ENCODE assay signal across 8 mouse cellular contexts in the genomic region with DNA sequence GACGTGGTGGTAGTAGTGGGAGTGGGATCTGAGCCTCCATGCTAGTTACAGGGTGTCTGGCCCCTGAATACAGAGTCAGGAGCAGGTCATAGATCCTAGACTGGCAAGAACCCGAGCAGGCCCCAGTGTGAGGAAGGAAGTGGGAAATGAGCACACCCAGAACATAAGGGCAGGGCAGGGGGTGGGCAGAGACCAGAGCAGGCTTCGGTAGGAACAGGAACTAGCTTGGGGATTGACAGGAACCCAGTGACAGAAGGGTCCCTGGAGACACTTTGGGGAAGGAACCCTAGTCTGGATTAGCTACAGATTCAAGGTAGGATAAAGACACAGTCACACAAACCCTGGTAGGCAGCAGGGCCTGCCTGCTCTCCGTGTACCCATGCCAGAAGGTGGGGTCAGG. TPM values are rescaled to one million over a fixed set of nuclear protein-coding genes. Genes with fewer than 3 reads are reported as not detected.
DNase-seq lines count a peak whose midpoint lies in the region; ATAC-seq lines count a peak whose summit lies in the region.

No protein-coding gene starts in this region.

- H3K4me1 ChIP-seq in heart, embryonic 11.5 days (ENCODE audit: control insufficient read depth, insufficient read depth, low read length): peaks cover 14% of the 10 kb centered on the region
- H3K4me1 ChIP-seq in kidney, embryonic 14.5 days (ENCODE audit: control insufficient read depth, insufficient read depth, low read length): peaks cover 16% of the 10 kb centered on the region
- peaks cover 19% of the 10 kb centered on the region for H3K4me1 ChIP-seq in stomach, embryonic 14.5 days (ENCODE audit: control insufficient read depth, insufficient read depth, low read length)

- H3K36me3 ChIP-seq in heart, embryonic 11.5 days (ENCODE audit: control insufficient read depth, insufficient read depth, low read length): no peaks in the 10 kb centered on the region
- no peaks in the 10 kb centered on the region for H3K36me3 ChIP-seq in kidney, embryonic 14.5 days (ENCODE audit: control insufficient read depth, insufficient read depth, low read length)
- no peaks in the 10 kb centered on the region for H3K36me3 ChIP-seq in stomach, embryonic 14.5 days (ENCODE audit: control insufficient read depth, insufficient read depth, low read length)

- H3K4me2 ChIP-seq in heart, embryonic 11.5 days: peak overlapping the region; percentile 75
- peak overlapping the region; percentile 79 for H3K4me2 ChIP-seq in kidney, embryonic 14.5 days (replicated peaks; ENCODE audit: low read depth, low read length)
- peak overlapping the region; percentile 72 for H3K4me2 ChIP-seq in stomach, embryonic 14.5 days (replicated peaks; ENCODE audit: low read depth, low read length)

- H3K27ac ChIP-seq in heart, embryonic 11.5 days (ENCODE audit: low read depth, low read length): peak overlapping the region; percentile 50
- peak overlapping the region; percentile 62; the same call in 1 of the 2 replicates for H3K27ac ChIP-seq in kidney, embryonic 14.5 days (ENCODE audit: low read depth, low read length)
- H3K27ac ChIP-seq in stomach, embryonic 14.5 days (ENCODE audit: low read length): peak overlapping the region; percentile 52

- no peak for ATAC-seq in CD4-positive, CD25-positive, alpha-beta regulatory T cell, adult 4 months
- ATAC-seq in heart, embryonic 11.5 days (replicated peaks; ENCODE audit: insufficient number of reproducible peaks, low FRiP score, low TSS enrichment): no peak
- no peak for ATAC-seq in kidney, embryonic 14.5 days (ENCODE audit: low FRiP score, low TSS enrichment)
- ATAC-seq in stomach, embryonic 14.5 days (ENCODE audit: insufficient number of reproducible peaks, insufficient read depth, low FRiP score, low read depth): no peak

- H3K4me3 ChIP-seq in heart, embryonic 11.5 days (ENCODE audit: low read depth, low read length): peak overlapping the region; percentile 56; the same call in 1 of the 2 replicates
- H3K4me3 ChIP-seq in kidney, embryonic 14.5 days (ENCODE audit: low read length): no peak overlapping the region; the same call in 1 of the 2 replicates
- peak overlapping the region; percentile 47; the same call in 1 of the 2 replicates for H3K4me3 ChIP-seq in stomach, embryonic 14.5 days (ENCODE audit: low read depth, low read length)

- WGBS in heart, embryonic 11.5 days (ENCODE audit: insufficient replicate concordance): 37% methylated on average over 4 of the region's 4 CpGs
- WGBS in kidney, embryonic 14.5 days: 23% methylated on average over 4 of the region's 4 CpGs
- 23% methylated on average over 4 of the region's 4 CpGs for WGBS in stomach, embryonic 14.5 days

- peak overlapping the region; percentile 54; the same call in 1 of the 2 replicates for H3K9ac ChIP-seq in heart, embryonic 11.5 days (ENCODE audit: low read depth, low read length)
- no peak overlapping the region for H3K9ac ChIP-seq in kidney, embryonic 14.5 days (ENCODE audit: low read depth, low read length)
- no peak overlapping the region for H3K9ac ChIP-seq in stomach, embryonic 14.5 days (replicated peaks; ENCODE audit: low read depth, low read length)

- no peaks in the 10 kb centered on the region for H3K27me3 ChIP-seq in heart, embryonic 11.5 days (ENCODE audit: control insufficient read depth, insufficient read depth, low read length)
- no peaks in the 10 kb centered on the region for H3K27me3 ChIP-seq in kidney, embryonic 14.5 days (ENCODE audit: control insufficient read depth, insufficient read depth, low read length)
- no peaks in the 10 kb centered on the region for H3K27me3 ChIP-seq in stomach, embryonic 14.5 days (ENCODE audit: control insufficient read depth, insufficient read depth, low read length)

- peak; percentile 22 for DNase-seq in CD4-positive, CD25-positive, alpha-beta regulatory T cell, adult 2 months (ENCODE audit: low read depth, low spot score)
- DNase-seq in Muller cell, postnatal 12 days (ENCODE audit: inconsistent ontology term): peak; percentile 19
- peak; percentile 74 for DNase-seq in lung, postnatal 10 days
- DNase-seq in thymus, postnatal 10 days (ENCODE audit: low spot score in 2 of 2): no peak

- H3K9me3 ChIP-seq in heart, embryonic 11.5 days (replicated peaks; ENCODE audit: control insufficient read depth, low read length): no peaks in the 10 kb centered on the region
- no peaks in the 10 kb centered on the region for H3K9me3 ChIP-seq in kidney, embryonic 14.5 days (ENCODE audit: control insufficient read depth, low read length)
- no peaks in the 10 kb centered on the region for H3K9me3 ChIP-seq in stomach, embryonic 14.5 days (ENCODE audit: control insufficient read depth, low read depth, low read length)

RNA-seq across cellular contexts. Expression of gene Fam214b, which starts 1.3 kb away (rescaled TPM):
- polyA plus RNA-seq in CD4-positive, CD25-positive, alpha-beta regulatory T cell, adult 4 months (2017; shearing (Covaris generic)): 1 to 10 TPM; 1.5 to 2.3 TPM
- 10.8 and 11.4 TPM in 2 replicates for polyA plus RNA-seq in heart, embryonic 11.5 days (2014; fragmentation: Nextera tagmentation; extraction: Ambion mirVana)
- polyA plus RNA-seq in kidney, embryonic 14.5 days (2014; fragmentation: Nextera tagmentation; extraction: Ambion mirVana): 6.8 and 8.3 TPM in 2 replicates
- polyA plus RNA-seq in stomach, embryonic 14.5 days (2014; fragmentation: Nextera tagmentation; extraction: Ambion mirVana): 10.0 and 10.6 TPM in 2 replicates

RNA-seq across cellular contexts. Expression of gene Stoml2, which starts 13.2 kb away (rescaled TPM):
- polyA plus RNA-seq in CD4-positive, CD25-positive, alpha-beta regulatory T cell, adult 4 months (2017; shearing (Covaris generic)): 100 to 1,000 TPM; 137 to 170 TPM
- polyA plus RNA-seq in heart, embryonic 11.5 days (2014; fragmentation: Nextera tagmentation; extraction: Ambion mirVana): 251 and 255 TPM in 2 replicates
- 353 and 454 TPM in 2 replicates for polyA plus RNA-seq in kidney, embryonic 14.5 days (2014; fragmentation: Nextera tagmentation; extraction: Ambion mirVana)
- 300 and 302 TPM in 2 replicates for polyA plus RNA-seq in stomach, embryonic 14.5 days (2014; fragmentation: Nextera tagmentation; extraction: Ambion mirVana)

RNA-seq across cellular contexts. Expression of gene Unc13b, which starts 14.1 kb away (rescaled TPM):
- under 1 TPM; 0.05 to 0.29 TPM for polyA plus RNA-seq in CD4-positive, CD25-positive, alpha-beta regulatory T cell, adult 4 months (2017; shearing (Covaris generic))
- 9.3 TPM in 2 replicates for polyA plus RNA-seq in heart, embryonic 11.5 days (2014; fragmentation: Nextera tagmentation; extraction: Ambion mirVana)
- polyA plus RNA-seq in kidney, embryonic 14.5 days (2014; fragmentation: Nextera tagmentation; extraction: Ambion mirVana): 5.6 and 9.0 TPM in 2 replicates
- 14.7 and 16.0 TPM in 2 replicates for polyA plus RNA-seq in stomach, embryonic 14.5 days (2014; fragmentation: Nextera tagmentation; extraction: Ambion mirVana)

RNA-seq across cellular contexts. Expression of gene Pigo, which starts 19.1 kb away (rescaled TPM):
- 10 to 100 TPM; 12.1 to 34.1 TPM for polyA plus RNA-seq in CD4-positive, CD25-positive, alpha-beta regulatory T cell, adult 4 months (2017; shearing (Covaris generic))
- polyA plus RNA-seq in heart, embryonic 11.5 days (2014; fragmentation: Nextera tagmentation; extraction: Ambion mirVana): 13.2 and 13.6 TPM in 2 replicates
- polyA plus RNA-seq in kidney, embryonic 14.5 days (2014; fragmentation: Nextera tagmentation; extraction: Ambion mirVana): 14.5 and 21.0 TPM in 2 replicates
- polyA plus RNA-seq in stomach, embryonic 14.5 days (2014; fragmentation: Nextera tagmentation; extraction: Ambion mirVana): 21.3 and 23.3 TPM in 2 replicates

RNA-seq across cellular contexts. Expression of gene Fancg, which starts 34.4 kb away (rescaled TPM):
- 10 to 100 TPM; 23.3 to 38.7 TPM for polyA plus RNA-seq in CD4-positive, CD25-positive, alpha-beta regulatory T cell, adult 4 months (2017; shearing (Covaris generic))
- polyA plus RNA-seq in heart, embryonic 11.5 days (2014; fragmentation: Nextera tagmentation; extraction: Ambion mirVana): 11.0 and 11.5 TPM in 2 replicates
- 11.8 and 16.9 TPM in 2 replicates for polyA plus RNA-seq in kidney, embryonic 14.5 days (2014; fragmentation: Nextera tagmentation; extraction: Ambion mirVana)
- polyA plus RNA-seq in stomach, embryonic 14.5 days (2014; fragmentation: Nextera tagmentation; extraction: Ambion mirVana): 15.6 and 16.6 TPM in 2 replicates

Comparison
In these comparisons a context has a peak if more than half of its experiments do, and no peak if none do; other contexts are left out.
1. DNase-seq: peak in CD4-positive, CD25-positive, alpha-beta regulatory T cell, adult 2 months (single experiment), Muller cell, postnatal 12 days (single experiment) and lung, postnatal 10 days (single experiment); none in thymus, postnatal 10 days (0 of 2).
2. Peak in every context shown above with its lines, with median percentiles within 50 percentile points of each other: H3K27ac ChIP-seq and H3K4me2 ChIP-seq.